Mouse (Mus musculus): ENCODE measurements around the gene Prkd1. TPM values are rescaled to one million over a fixed set of nuclear protein-coding genes. Genes with fewer than 3 reads are reported as not detected.

The Prkd1 gene
- total RNA-seq (2012; rRNA removed): not detected in 2 replicates
- total RNA-seq (2014; rRNA removed): not detected in 2 replicates
- not detected in 2 replicates for polyA plus RNA-seq (2012; ENCODE audit: insufficient read length, low read depth)

DNA sequence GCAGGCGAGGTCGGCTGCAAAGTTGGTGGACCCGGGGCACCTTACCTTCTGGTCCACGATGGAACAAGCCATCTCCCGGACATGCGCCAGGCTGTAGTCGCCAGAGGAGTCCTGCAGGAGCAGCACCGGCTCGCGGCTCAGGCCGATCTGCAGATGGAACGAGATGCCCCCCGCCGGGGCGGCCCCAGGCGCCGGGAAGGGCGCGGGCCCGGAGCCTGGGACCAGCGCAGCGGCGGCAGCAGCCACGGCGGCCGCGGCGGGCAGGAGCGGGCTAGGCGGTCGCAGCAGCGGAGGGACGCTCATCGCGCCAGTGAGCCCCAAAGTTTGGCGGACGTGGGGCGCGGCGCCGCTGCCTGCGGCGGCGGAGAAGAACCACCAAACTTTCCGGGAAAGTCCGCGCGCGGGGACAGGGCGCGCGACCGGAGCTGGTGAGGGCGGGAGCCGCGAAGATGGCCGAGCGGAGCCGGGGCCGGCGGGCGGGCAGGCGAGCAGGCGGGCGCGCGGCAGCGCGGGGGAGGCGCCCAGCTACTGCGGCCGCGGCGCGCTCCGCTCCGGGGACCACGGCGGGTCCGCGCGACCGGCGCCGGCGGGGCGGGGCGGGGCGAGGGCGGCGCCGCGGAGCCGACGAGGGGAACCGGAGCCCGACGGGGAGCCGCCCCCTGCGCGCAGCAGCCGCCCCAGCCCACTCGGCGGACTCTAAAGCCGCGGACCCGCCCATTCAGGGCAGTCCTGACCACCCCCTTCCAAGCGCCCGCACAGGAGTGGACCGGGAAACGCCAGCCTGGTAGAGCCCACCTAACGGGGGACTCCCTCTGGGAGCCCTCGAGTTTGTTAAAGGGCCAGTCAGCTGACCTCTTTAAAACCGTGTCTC, at the start of gene Prkd1:
Gene Prkd1, minus strand, starts transcription at position 428 of the 871 bp plus-strand sequence.
- dilution Hi-C loops (cut with MboI; ENCODE audit: extremely low pct_ligation_motif_present, extremely low pct_unique_long_range_greater_than_20kb, low sequenced_read_pairs): no loop called here
- no peak within 1 kb of the TSS for H3K27ac ChIP-seq (ENCODE audit: insufficient read depth, low read depth)
- in situ Hi-C loops (cut with MboI; ENCODE audit: low pct_ligation_motif_present, low pct_unique_long_range_greater_than_20kb, low sequenced_read_pairs): no loop called here
- no peaks in the 10 kb centered on the region for H3K27me3 ChIP-seq (replicated peaks)
- no peaks in the 10 kb centered on the region for H3K4me1 ChIP-seq (ENCODE audit: control insufficient read depth in 1 of 2, insufficient read depth in 2 of 2)
- no peak within 1 kb of the TSS for H3K4me3 ChIP-seq (replicated peaks in 1 of 3; ENCODE audit: low read depth in 2 of 3, low read length in 2 of 3, poor library complexity in 1 of 3)
- no peaks in the 10 kb centered on the region for H3K36me3 ChIP-seq (replicated peaks in 1 of 2; ENCODE audit: control insufficient read depth in 1 of 2, insufficient read depth in 1 of 2, low read length in 1 of 2)
- no peak for DNase-seq (ENCODE audit: extremely low read depth)
- H3K79me2 ChIP-seq (replicated peaks; ENCODE audit: control insufficient read depth, extremely low read depth, insufficient read depth, poor library complexity, severe bottlenecking): no peaks in the 10 kb centered on the region
- TF ChIP-seq CTCF (conservative IDR thresholded peaks at IDR 0.05 in 1 of 2, IDR thresholded peaks at IDR 0.05 in 1 of 2; ENCODE audit: low read depth in 2 of 2, low read length in 2 of 2) (no peak), CHD1 (IDR thresholded peaks at IDR 0.05; ENCODE audit: low read depth, low read length) (no peak), E2F4 (IDR thresholded peaks at IDR 0.05; ENCODE audit: insufficient replicate concordance, low read depth, low read length) (no peak), ZMIZ1 (IDR thresholded peaks at IDR 0.05; ENCODE audit: low read depth, low read length) (no peak), JUN (IDR thresholded peaks at IDR 0.05; ENCODE audit: insufficient read depth, low read depth, low read length) (no peak), MEF2A (IDR thresholded peaks at IDR 0.05; ENCODE audit: borderline replicate concordance, low read depth, low read length) (no peak), EP300 (IDR thresholded peaks at IDR 0.05; ENCODE audit: low read length) (no peak), NRF1 (IDR thresholded peaks at IDR 0.05; ENCODE audit: low read depth, low read length) (no peak), ETS1 (conservative IDR thresholded peaks at IDR 0.05; ENCODE audit: low read depth, low read length) (no peak), NELFE (IDR thresholded peaks at IDR 0.05; ENCODE audit: low read depth, low read length) (no peak), TCF12 (IDR thresholded peaks at IDR 0.05; ENCODE audit: low read depth, low read length) (no peak), POLR2A (IDR thresholded peaks at IDR 0.05; ENCODE audit: low read depth, low read length) (no peak), SMC3 (IDR thresholded peaks at IDR 0.05; ENCODE audit: low read depth, low read length) (no peak), ZC3H11A (IDR thresholded peaks at IDR 0.05; ENCODE audit: low read depth, low read length) (no peak), ELF1 (IDR thresholded peaks at IDR 0.05; ENCODE audit: low read depth, low read length) (no peak), MAZ (IDR thresholded peaks at IDR 0.05; ENCODE audit: low read depth, low read length) (no peak), RCOR1 (conservative IDR thresholded peaks at IDR 0.05; ENCODE audit: low read depth, low read length) (no peak)
- H3K9me3 ChIP-seq (replicated peaks; ENCODE audit: low read length): peaks cover 55% of the 10 kb centered on the region
- H3K9ac ChIP-seq (ENCODE audit: insufficient read depth, low read depth): no peak within 1 kb of the TSS
- H3K4me2 ChIP-seq (ENCODE audit: insufficient read depth, low read depth, poor library complexity, severe bottlenecking): no peak within 1 kb of the TSS

DNA sequence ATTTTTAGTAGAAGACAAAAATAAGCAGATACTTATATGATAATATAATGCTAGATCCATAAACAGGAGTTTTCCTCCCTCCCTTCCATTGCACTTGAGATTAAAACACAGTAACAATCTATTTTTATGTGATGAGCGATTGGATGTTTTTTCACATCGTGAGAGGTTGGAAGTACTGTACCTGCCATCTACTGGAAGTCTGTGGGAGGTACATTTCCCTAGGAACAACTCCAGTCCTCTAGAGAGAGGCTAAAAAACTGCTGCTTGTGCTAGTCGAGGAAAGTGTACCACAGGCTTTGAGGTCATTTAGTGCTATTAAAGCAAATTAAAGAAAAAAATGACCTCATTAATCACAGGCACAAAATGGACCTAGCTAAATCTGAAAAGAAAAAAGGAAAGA, 48.6 kb upstream of the Prkd1 start:
- Histone ChIP-seq H3K4me3 (replicated peaks in 1 of 3; ENCODE audit: low read depth in 2 of 3, low read length in 2 of 3, poor library complexity in 1 of 3) (no peak overlapping the region), H3K79me2 (replicated peaks; ENCODE audit: control insufficient read depth, extremely low read depth, insufficient read depth, poor library complexity, severe bottlenecking) (no peaks in the 10 kb centered on the region), H3K4me2 (ENCODE audit: insufficient read depth, low read depth, poor library complexity, severe bottlenecking) (no peak overlapping the region), H3K27ac (ENCODE audit: insufficient read depth, low read depth) (no peak overlapping the region), H3K9ac (ENCODE audit: insufficient read depth, low read depth) (no peak overlapping the region), H3K9me3 (replicated peaks; ENCODE audit: low read length) (peaks cover 40% of the 10 kb centered on the region), H3K27me3 (replicated peaks) (no peaks in the 10 kb centered on the region), H3K36me3 (replicated peaks in 1 of 2; ENCODE audit: control insufficient read depth in 1 of 2, insufficient read depth in 1 of 2, low read length in 1 of 2) (no peaks in the 10 kb centered on the region), H3K4me1 (ENCODE audit: control insufficient read depth in 1 of 2, insufficient read depth in 2 of 2) (no peaks in the 10 kb centered on the region)
- DNase-seq (ENCODE audit: extremely low read depth): no peak
- in situ Hi-C loops (cut with MboI; ENCODE audit: low pct_ligation_motif_present, low pct_unique_long_range_greater_than_20kb, low sequenced_read_pairs) (no loop called here), dilution Hi-C loops (cut with MboI; ENCODE audit: extremely low pct_ligation_motif_present, extremely low pct_unique_long_range_greater_than_20kb, low sequenced_read_pairs) (no loop called here)
- TF ChIP-seq USF1 (IDR thresholded peaks at IDR 0.05; ENCODE audit: low read depth, low read length): no peak
- TF ChIP-seq JUND (conservative IDR thresholded peaks at IDR 0.05; ENCODE audit: low read depth, low read length): no peak
- TF ChIP-seq MEF2A (IDR thresholded peaks at IDR 0.05; ENCODE audit: borderline replicate concordance, low read depth, low read length): no peak
- no peak for TF ChIP-seq ZNF384 (IDR thresholded peaks at IDR 0.05; ENCODE audit: low read depth, low read length)
- no peak for TF ChIP-seq MYC (IDR thresholded peaks at IDR 0.05; ENCODE audit: low read depth, low read length)
- TF ChIP-seq MAFK (IDR thresholded peaks at IDR 0.05; ENCODE audit: insufficient replicate concordance, low read length): no peak
- TF ChIP-seq SIN3A (IDR thresholded peaks at IDR 0.05; ENCODE audit: low read length): no peak
- TF ChIP-seq ZC3H11A (IDR thresholded peaks at IDR 0.05; ENCODE audit: low read depth, low read length): no peak
- TF ChIP-seq GABPA (IDR thresholded peaks at IDR 0.05; ENCODE audit: insufficient replicate concordance, low read depth, low read length): no peak
- TF ChIP-seq MAX (IDR thresholded peaks at IDR 0.05; ENCODE audit: low read length): no peak
- no peak for TF ChIP-seq POLR2AphosphoS2 (IDR thresholded peaks at IDR 0.05; ENCODE audit: low read depth, low read length)
- TF ChIP-seq NELFE (IDR thresholded peaks at IDR 0.05; ENCODE audit: low read depth, low read length): no peak
- no peak for TF ChIP-seq TBP (conservative IDR thresholded peaks at IDR 0.05; ENCODE audit: low read depth, low read length)
- TF ChIP-seq HCFC1 (IDR thresholded peaks at IDR 0.05; ENCODE audit: low read depth, low read length): no peak
- no peak for TF ChIP-seq IRF4 (IDR thresholded peaks at IDR 0.05; ENCODE audit: low read depth, low read length)
- no peak for TF ChIP-seq UBTF (IDR thresholded peaks at IDR 0.05; ENCODE audit: low read depth, low read length)
- no peak for TF ChIP-seq KAT2A (IDR thresholded peaks at IDR 0.05; ENCODE audit: insufficient replicate concordance, low read length)
- no peak for TF ChIP-seq ZKSCAN1 (IDR thresholded peaks at IDR 0.05; ENCODE audit: borderline replicate concordance, low read depth, low read length)

Data from CH12.LX (cell line).